Mouse (Mus musculus) CH12.LX (cell line): ENCODE measurements around the gene Spef2. TPM values are rescaled to one million over a fixed set of nuclear protein-coding genes. Genes with fewer than 3 reads are reported as not detected.

Source experiments
- DNase-seq: peaks from one replicate; pipeline ENCODE4 v3.0.0-alpha.2; 2013; ENCODE audit errors: extremely low read depth
- H3K27ac ChIP-seq: 2 replicates; pipeline ENCODE4 v1.5.1; 2012; ENCODE audit warnings: low read depth, mild to moderate bottlenecking, control low read depth, moderate library complexity; ENCODE audit not compliant: insufficient read depth
- H3K27me3 ChIP-seq: replicated peaks from 2 replicates; pipeline ENCODE3; 2012; ENCODE audit warnings: inconsistent platforms
- H3K36me3 ChIP-seq, 2 experiments: replicated peaks in 1 of 2; 2 replicates each; pipeline versions ENCODE3 to v1.6.1; 2012; ENCODE audit warnings: inconsistent platforms in 1 of 2, low read length in 1 of 2, mild to moderate bottlenecking in 1 of 2, mixed read lengths in 1 of 2, moderate library complexity in 1 of 2; ENCODE audit not compliant: control insufficient read depth in 1 of 2, insufficient read depth in 1 of 2
- H3K4me1 ChIP-seq, 2 experiments: 2 replicates each; pipeline ENCODE4 v1.6.1; 2012; ENCODE audit warnings: inconsistent platforms in 1 of 2, moderate library complexity in 1 of 2; ENCODE audit not compliant: insufficient read depth in 2 of 2, control insufficient read depth in 1 of 2
- H3K4me2 ChIP-seq: 2 replicates; pipeline ENCODE4 v1.6.1; 2012; ENCODE audit warnings: low read depth, mild to moderate bottlenecking, control low read depth; ENCODE audit not compliant: poor library complexity, insufficient read depth, severe bottlenecking
- H3K4me3 ChIP-seq, 3 experiments: fragments of 150-350 bp in 1 of 3; sonication (generic) in 1 of 3; replicated peaks in 1 of 3; 2 replicates each; pipeline versions ENCODE3 to v1.5.1; 2011 to 2012; ENCODE audit warnings: low read depth in 2 of 3, low read length in 2 of 3, mild to moderate bottlenecking in 2 of 3, moderate library complexity in 2 of 3, control low read depth in 1 of 3, improper control_type of control experiment in 1 of 3, inconsistent platforms in 1 of 3, mixed read lengths in 1 of 3; ENCODE audit not compliant: poor library complexity in 1 of 3
- H3K79me2 ChIP-seq: replicated peaks from 2 replicates; pipeline ENCODE4 v1.6.1; 2012; ENCODE audit warnings: mild to moderate bottlenecking, moderate library complexity; ENCODE audit not compliant: control insufficient read depth, poor library complexity, insufficient read depth, severe bottlenecking; ENCODE audit errors: extremely low read depth
- H3K9ac ChIP-seq: 2 replicates; pipeline ENCODE4 v1.6.1; 2012; ENCODE audit warnings: low read depth, mild to moderate bottlenecking, control low read depth, moderate library complexity; ENCODE audit not compliant: insufficient read depth
- H3K9me3 ChIP-seq: replicated peaks from 2 replicates; pipeline ENCODE3; 2012; ENCODE audit warnings: low read length, inconsistent platforms, mixed read lengths
- CHD2 ChIP-seq: IDR thresholded peaks from 2 replicates; pipeline ENCODE4 v1.6.1; 2011; ENCODE audit warnings: low read length, improper control_type of control experiment
- ELF1 ChIP-seq: IDR thresholded peaks from 2 replicates; pipeline ENCODE4 v1.6.1; 2014; ENCODE audit warnings: low read depth, mild to moderate bottlenecking, inconsistent platforms, low read length, improper control_type of control experiment
- ETS1 ChIP-seq: conservative IDR thresholded peaks from 2 replicates; pipeline ENCODE4 v1.6.1; 2012; ENCODE audit warnings: low read depth, mild to moderate bottlenecking, inconsistent platforms, low read length, improper control_type of control experiment, moderate library complexity
- GABPA ChIP-seq: IDR thresholded peaks from 2 replicates; pipeline ENCODE4 v1.6.1; 2012; ENCODE audit warnings: low read depth, low read length, improper control_type of control experiment, inconsistent platforms; ENCODE audit not compliant: insufficient replicate concordance
- HCFC1 ChIP-seq: IDR thresholded peaks from 2 replicates; pipeline ENCODE4 v1.6.1; 2012; ENCODE audit warnings: low read depth, mild to moderate bottlenecking, inconsistent platforms, low read length, improper control_type of control experiment
- KAT2A ChIP-seq: IDR thresholded peaks from 2 replicates; pipeline ENCODE4 v1.6.1; 2012; ENCODE audit warnings: low read length, improper control_type of control experiment, inconsistent platforms; ENCODE audit not compliant: insufficient replicate concordance
- MAFK ChIP-seq: IDR thresholded peaks from 2 replicates; pipeline ENCODE4 v1.6.1; 2011; ENCODE audit warnings: low read length, improper control_type of control experiment; ENCODE audit not compliant: insufficient replicate concordance
- MYC ChIP-seq: IDR thresholded peaks from 2 replicates; pipeline ENCODE4 v1.6.1; 2011; ENCODE audit warnings: low read depth, mild to moderate bottlenecking, improper control_type of control experiment, low read length
- NELFE ChIP-seq: IDR thresholded peaks from 2 replicates; pipeline ENCODE4 v1.6.1; 2011; ENCODE audit warnings: low read depth, low read length, improper control_type of control experiment
- NRF1 ChIP-seq: IDR thresholded peaks from 2 replicates; pipeline ENCODE4 v1.6.1; 2014; ENCODE audit warnings: low read depth, mild to moderate bottlenecking, inconsistent platforms, low read length, improper control_type of control experiment, moderate library complexity
- PAX5 ChIP-seq: IDR thresholded peaks from 2 replicates; pipeline ENCODE4 v1.6.1; 2012; ENCODE audit warnings: low read length, inconsistent platforms, mixed read lengths
- POLR2A ChIP-seq: IDR thresholded peaks from 2 replicates; pipeline ENCODE4 v1.6.1; 2011; ENCODE audit warnings: low read depth, mild to moderate bottlenecking, improper control_type of control experiment, low read length
- RAD21 ChIP-seq: IDR thresholded peaks from 2 replicates; pipeline ENCODE4 v1.6.1; 2011; ENCODE audit warnings: low read depth, mild to moderate bottlenecking, low read length, improper control_type of control experiment, moderate library complexity
- RCOR1 ChIP-seq: conservative IDR thresholded peaks from 2 replicates; pipeline ENCODE4 v1.6.1; 2012; ENCODE audit warnings: low read depth, mild to moderate bottlenecking, inconsistent platforms, low read length, improper control_type of control experiment
- TBP ChIP-seq: conservative IDR thresholded peaks from 2 replicates; pipeline ENCODE4 v1.6.1; 2011; ENCODE audit warnings: low read depth, low read length, improper control_type of control experiment
- UBTF ChIP-seq: IDR thresholded peaks from 2 replicates; pipeline ENCODE4 v1.6.1; 2012; ENCODE audit warnings: low read depth, mild to moderate bottlenecking, inconsistent platforms, low read length, improper control_type of control experiment, moderate library complexity
- USF1 ChIP-seq: IDR thresholded peaks from 2 replicates; pipeline ENCODE4 v1.6.1; 2014; ENCODE audit warnings: low read depth, mild to moderate bottlenecking, inconsistent platforms, low read length, improper control_type of control experiment
- USF2 ChIP-seq: conservative IDR thresholded peaks from 2 replicates; pipeline ENCODE4 v1.6.1; 2011; ENCODE audit warnings: low read depth, low read length, improper control_type of control experiment
- ZMIZ1 ChIP-seq: IDR thresholded peaks from 2 replicates; pipeline ENCODE4 v1.6.1; 2012; ENCODE audit warnings: low read depth, mild to moderate bottlenecking, inconsistent platforms, low read length, improper control_type of control experiment
- ZNF384 ChIP-seq: IDR thresholded peaks from 2 replicates; pipeline ENCODE4 v1.6.1; 2012; ENCODE audit warnings: low read depth, low read length, improper control_type of control experiment, inconsistent platforms
- dilution Hi-C: fragments of 300-500 bp; cut with MboI; formaldehyde crosslinking; loops from 2 replicates; pipeline ENCODE4 v1.14.3; 2020; ENCODE audit warnings: low sequenced_read_pairs; ENCODE audit not compliant: extremely low pct_unique_long_range_greater_than_20kb, extremely low pct_ligation_motif_present
- in situ Hi-C: fragments of 300-500 bp; cut with MboI; formaldehyde crosslinking; loops from 3 replicates; pipeline ENCODE4 v1.14.3; 2019; ENCODE audit warnings: low sequenced_read_pairs, low pct_ligation_motif_present, low pct_unique_long_range_greater_than_20kb, mixed read lengths
- polyA plus RNA-seq: library from polyadenylated mRNA; unstranded; fragments of >175 nt; gene quantifications from 2 replicates; pipeline ENCODE4 v1.2.1, GENCODE M21; 2012; ENCODE audit warnings: low read depth; ENCODE audit not compliant: insufficient read length
- total RNA-seq, 2 experiments: library from RNA; depleted of rRNA; stranded (reverse); fragments of 300-350 nt in 1 of 2; fragments of >200 nt in 1 of 2; gene quantifications; 2 replicates each; pipeline ENCODE4 v1.2.3; 2012 to 2014

Gene Spef2
- total and polyA plus RNA-seq, 3 experiments: 0.51 to 1.4 (median 1.2) TPM

- Histone ChIP-seq H3K9ac (no peak overlapping the region), H3K27me3 (no peaks in the 10 kb centered on the region), H3K9me3 (no peaks in the 10 kb centered on the region), H3K79me2 (no peaks in the 10 kb centered on the region), H3K4me3 (no peak overlapping the region), H3K4me1 (no peaks in the 10 kb centered on the region), H3K27ac (no peak overlapping the region), H3K4me2 (no peak overlapping the region), H3K36me3 (no peaks in the 10 kb centered on the region)
- DNase-seq: no peak
- in situ Hi-C loops: no loop called here
- dilution Hi-C loops: no loop called here
- TF ChIP-seq CHD2: no peak
- no peak for TF ChIP-seq RCOR1
- no peak for TF ChIP-seq NELFE
- no peak for TF ChIP-seq UBTF
- TF ChIP-seq USF1: no peak
- no peak for TF ChIP-seq POLR2A
- TF ChIP-seq ZMIZ1: no peak
- TF ChIP-seq NRF1: no peak
- no peak for TF ChIP-seq ELF1
- no peak for TF ChIP-seq MYC
- TF ChIP-seq PAX5: no peak
- no peak for TF ChIP-seq KAT2A
- no peak for TF ChIP-seq MAFK
- TF ChIP-seq ZNF384: no peak
- TF ChIP-seq, all 38 proteins: peak for 0
Measured at GRCm38 (mm10) chr15:9794131-9794530, 45.5 kb upstream of the Spef2 start.

- Histone ChIP-seq H3K36me3 (no peaks in the 10 kb centered on the region), H3K27me3 (no peaks in the 10 kb centered on the region), H3K27ac (no peak overlapping the region), H3K9me3 (no peaks in the 10 kb centered on the region), H3K4me3 (no peak overlapping the region), H3K9ac (no peak overlapping the region), H3K4me2 (no peak overlapping the region), H3K79me2 (no peaks in the 10 kb centered on the region), H3K4me1 (no peaks in the 10 kb centered on the region)
- in situ Hi-C loops: no loop called here
- no peak for TF ChIP-seq GABPA
- no peak for TF ChIP-seq PAX5
- TF ChIP-seq HCFC1: no peak
- TF ChIP-seq RCOR1: no peak
- no peak for TF ChIP-seq ZNF384
- TF ChIP-seq USF2: no peak
- TF ChIP-seq ETS1: no peak
- TF ChIP-seq RAD21: no peak
- TF ChIP-seq ZMIZ1: no peak
- TF ChIP-seq TBP: no peak
- dilution Hi-C loops: no loop called here
- no peak for DNase-seq
Measured at GRCm38 (mm10) chr15:9788245-9789030, 39.8 kb upstream of the Spef2 start.
